Mouse (Mus musculus): ENCODE measurements around the gene Fstl3. TPM values are rescaled to one million over a fixed set of nuclear protein-coding genes. Genes with fewer than 3 reads are reported as not detected.

The Fstl3 gene
- 3.6 TPM for polyA plus RNA-seq (2014; fragmentation: Illumina TruSeq; extraction: RNeasy Lipid Tissue Mini Kit (QIAGEN cat#74804); ENCODE audit: low read depth, low replicate concordance)

DNA sequence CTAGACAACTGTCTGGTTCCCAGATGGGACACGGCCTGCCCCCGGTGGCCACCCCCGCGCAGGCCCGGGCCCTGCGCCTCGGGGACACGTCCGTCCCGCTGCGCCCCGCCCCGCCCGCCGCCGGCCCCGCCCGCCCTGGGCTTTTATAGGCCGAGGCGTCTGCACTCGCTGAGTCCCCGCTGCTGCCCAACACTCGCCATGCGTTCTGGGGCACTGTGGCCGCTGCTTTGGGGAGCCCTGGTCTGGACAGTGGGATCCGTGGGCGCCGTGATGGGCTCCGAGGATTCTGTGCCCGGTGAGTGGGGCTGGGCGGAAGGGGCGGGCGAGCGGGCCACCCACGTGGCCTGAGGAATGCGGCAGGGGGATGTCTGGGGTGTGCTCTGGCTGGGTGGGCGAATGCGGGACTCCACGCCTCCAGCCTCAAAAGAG is at the start of gene Fstl3:
TSS of gene Fstl3 (plus strand) at position 170 of the 429 bp plus-strand sequence.

DNA sequence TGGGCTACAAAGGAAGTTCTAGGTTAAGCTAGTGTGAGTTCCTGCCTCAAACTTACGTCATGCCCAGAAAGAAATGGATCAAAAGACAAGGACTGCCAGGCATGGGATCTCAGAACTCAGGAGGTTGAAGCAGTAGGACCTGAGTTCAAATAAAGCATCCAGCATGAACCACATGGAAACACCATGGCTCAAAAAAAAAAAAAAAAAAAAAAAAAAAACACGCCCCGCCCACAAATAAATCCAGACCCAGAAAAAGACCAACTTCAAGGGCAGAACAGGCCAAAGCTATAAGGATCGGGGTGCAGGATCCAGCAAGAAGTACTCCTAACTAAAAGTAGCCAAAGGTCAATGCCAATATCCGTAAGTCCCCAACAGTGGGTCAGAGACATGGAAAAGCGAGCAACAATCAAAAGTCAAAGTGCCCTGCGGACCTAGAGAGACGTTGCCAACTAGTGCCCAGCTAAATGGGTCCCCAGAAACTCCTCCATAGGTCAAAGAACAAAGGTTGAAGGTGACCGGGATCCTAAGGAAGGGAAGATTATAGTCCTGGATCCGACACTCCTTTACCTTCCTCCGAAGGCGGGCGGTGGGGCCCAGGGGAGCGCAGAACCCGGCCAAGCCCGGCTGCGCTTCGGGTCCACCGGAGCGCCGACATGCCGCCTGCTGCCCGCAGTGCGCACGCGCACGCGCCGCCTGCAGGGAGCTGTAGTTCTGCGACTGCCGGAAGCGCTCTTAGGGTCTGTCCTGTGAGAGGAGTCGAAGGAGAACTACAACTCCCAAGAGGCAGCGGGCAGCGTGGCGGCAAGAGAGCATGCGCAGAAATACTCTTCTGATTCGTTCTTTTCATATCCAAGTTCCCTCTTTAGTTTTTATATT is 30.9 kb upstream of the Fstl3 start, which contains the start of gene Polrmt:
TSS of gene Polrmt (minus strand) at position 684 of the 876 bp plus-strand sequence.

DNA sequence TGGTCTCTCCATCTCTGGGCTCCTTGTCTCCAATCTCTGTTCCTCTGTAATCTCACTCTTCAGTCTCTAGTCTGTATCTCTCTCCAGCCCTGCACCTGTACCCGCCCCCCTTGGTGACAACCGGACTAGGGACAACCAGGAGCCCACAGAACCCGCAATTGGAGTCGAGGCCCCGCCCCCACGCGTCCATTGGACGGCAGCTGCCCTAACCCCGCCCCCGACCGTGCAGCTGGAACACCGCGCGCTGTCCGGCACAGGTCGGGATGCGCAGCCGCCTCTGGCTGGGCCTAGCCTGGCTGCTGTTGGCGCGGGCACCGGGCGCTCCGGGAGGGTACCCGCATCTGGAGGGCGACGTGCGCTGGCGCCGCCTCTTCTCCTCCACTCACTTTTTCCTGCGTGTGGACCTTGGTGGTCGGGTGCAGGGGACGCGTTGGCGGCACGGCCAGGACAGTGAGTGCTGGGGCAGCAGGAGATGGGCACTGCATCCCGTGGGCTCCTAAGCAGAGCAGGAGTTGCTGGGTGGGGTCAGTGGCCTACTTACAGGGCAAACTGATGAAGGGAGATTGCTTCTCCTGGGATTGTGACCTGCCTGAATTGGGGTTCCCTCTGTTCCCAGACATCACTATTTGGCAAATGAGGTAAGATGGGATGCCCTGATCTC is 22.1 kb upstream of the Fstl3 start, which contains the start of gene Fgf22:
TSS of gene Fgf22 (plus strand) at position 221 of the 661 bp plus-strand sequence.

DNA sequence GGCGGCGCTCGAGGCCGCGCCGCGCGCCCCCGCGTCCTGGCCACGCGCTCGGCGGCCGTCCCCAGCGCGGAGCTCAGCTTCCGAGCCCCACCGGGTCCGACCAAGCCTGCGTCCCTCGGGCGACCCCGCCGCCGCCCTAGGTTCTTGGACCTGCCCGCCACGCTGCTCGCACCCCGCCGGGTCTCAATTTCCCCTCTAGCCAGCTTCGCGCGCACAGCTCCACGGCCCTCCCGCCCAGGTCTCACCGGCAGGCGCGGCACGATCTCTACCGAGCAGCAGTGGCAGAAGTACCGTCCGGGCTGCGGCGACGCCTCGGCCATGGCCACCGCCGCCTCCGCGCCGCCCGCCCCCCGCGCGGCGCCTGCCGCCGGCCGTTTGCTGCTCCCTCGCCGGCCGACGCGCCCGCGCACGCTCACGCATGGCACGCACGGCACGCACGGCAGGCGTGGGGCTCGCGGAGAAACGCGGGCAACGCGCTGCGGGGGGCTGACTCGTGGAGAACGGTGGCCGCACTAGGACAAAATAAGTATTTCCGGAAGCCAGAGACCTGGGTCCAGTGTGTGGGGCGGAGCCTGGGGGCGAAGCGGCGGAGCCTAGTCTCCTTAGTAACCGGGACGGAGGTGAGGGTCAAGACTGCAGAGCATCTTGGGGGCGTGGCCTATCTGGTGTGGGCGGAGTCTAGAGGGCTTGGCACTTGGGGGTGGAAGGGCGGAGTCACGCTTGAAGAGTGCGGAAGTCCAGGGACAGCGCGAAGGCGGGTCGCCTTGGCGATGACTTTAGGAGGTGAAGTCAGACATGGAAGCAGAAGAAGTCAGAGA is 10.4 kb upstream of the Fstl3 start, which contains the start of gene Rnf126:
TSS of gene Rnf126 (minus strand) at position 445 of the 818 bp plus-strand sequence.

DNA sequence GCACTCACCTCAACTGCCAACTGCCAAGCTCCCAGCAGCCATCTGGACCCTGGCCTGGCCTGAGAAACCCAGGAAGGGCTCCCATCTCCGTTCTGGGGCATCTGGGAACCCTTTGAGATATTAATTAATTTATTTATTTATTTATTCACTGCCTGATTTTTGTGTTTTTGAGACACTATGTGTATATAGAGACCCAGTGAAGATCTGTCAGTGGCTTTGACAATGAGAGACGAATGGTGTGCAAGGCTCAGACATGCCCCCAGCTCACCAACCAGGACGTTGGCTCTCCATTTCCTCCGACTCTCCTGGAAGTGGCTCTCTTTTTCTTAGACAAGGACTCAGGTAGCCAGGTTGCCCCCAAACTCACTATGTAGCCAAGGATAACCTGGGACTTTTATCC is 13.8 kb downstream of the Fstl3 start, which contains the start of gene Prss57:
TSS of gene Prss57 (minus strand) at position 101 of the 400 bp plus-strand sequence.

DNA sequence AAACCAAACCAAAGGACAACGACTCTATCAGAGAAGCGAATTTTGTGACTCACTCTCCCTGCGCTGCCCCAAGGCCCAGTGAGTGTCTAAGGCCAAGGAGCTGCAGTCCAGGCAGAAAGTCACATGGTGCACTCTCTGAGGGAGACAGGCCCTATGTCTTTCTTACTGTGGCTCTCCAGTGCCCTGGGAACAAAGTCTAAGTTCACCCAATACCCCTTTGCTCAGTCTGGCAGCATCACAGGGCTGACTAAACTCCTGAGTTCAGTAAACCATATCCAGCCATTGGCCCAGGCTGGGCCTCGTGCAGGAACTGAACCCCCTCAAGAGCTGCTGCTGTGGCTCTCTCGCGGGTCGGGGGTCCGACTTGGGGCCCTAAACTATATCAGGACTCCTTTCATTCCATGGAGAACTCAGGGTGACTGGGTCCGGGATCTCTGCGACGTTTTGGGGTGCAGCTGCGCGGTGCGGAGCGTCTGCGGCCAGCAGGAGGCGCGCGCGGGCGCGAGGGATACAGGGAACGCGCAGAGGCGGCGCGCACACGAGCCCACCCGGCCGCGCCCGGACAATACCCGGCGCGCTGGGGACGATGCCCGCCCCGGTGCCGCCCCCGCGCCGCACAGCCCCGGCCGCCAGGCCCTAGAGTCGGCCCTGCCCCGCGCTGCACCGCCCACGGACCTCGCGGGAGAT is 16.1 kb downstream of the Fstl3 start, which contains the start of gene Palm:
TSS of gene Palm (plus strand) at position 522 of the 687 bp plus-strand sequence.

DNA sequence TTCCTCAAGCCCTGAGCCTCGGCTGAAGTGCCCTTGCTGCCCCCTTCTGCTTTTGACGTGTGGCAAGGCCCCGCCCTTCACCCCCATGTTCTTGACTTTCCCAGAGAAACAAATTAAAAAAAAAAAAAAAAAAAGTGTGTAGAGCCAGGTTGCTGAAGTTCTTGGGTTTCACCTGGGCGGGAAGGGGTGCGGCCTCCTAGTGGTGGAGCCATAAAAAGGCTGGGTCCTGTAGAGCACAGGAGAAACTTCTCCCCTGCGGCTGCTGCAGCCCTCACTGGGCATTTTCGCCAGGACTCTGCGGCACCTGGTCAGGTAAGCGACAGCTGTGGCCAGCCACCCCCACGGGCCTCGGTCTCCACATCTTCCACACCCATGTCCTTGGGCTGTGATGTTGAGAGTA is 43.7 kb downstream of the Fstl3 start, which contains the start of gene Misp:
TSS of gene Misp (plus strand) at position 208 of the 400 bp plus-strand sequence.

Other genes with a start within 250 kb of the Fstl3 start
- not detected for gene Plpp2, start 243.5 kb upstream of the Fstl3 start, polyA plus RNA-seq (2014; fragmentation: Illumina TruSeq; extraction: RNeasy Lipid Tissue Mini Kit (QIAGEN cat#74804); ENCODE audit: low read depth, low replicate concordance)
- 0.15 TPM for gene Mier2, start 222.1 kb upstream of the Fstl3 start, polyA plus RNA-seq (2014; fragmentation: Illumina TruSeq; extraction: RNeasy Lipid Tissue Mini Kit (QIAGEN cat#74804); ENCODE audit: low read depth, low replicate concordance)
- 19.5 TPM for gene Theg, start 189.9 kb upstream of the Fstl3 start, polyA plus RNA-seq (2014; fragmentation: Illumina TruSeq; extraction: RNeasy Lipid Tissue Mini Kit (QIAGEN cat#74804); ENCODE audit: low read depth, low replicate concordance)
- 0.07 TPM for gene C2cd4c, start 163.2 kb upstream of the Fstl3 start, polyA plus RNA-seq (2014; fragmentation: Illumina TruSeq; extraction: RNeasy Lipid Tissue Mini Kit (QIAGEN cat#74804); ENCODE audit: low read depth, low replicate concordance)
- 1.9 TPM for gene Shc2, start 139.4 kb upstream of the Fstl3 start, polyA plus RNA-seq (2014; fragmentation: Illumina TruSeq; extraction: RNeasy Lipid Tissue Mini Kit (QIAGEN cat#74804); ENCODE audit: low read depth, low replicate concordance)
- not detected for gene Odf3l2, start 131.5 kb upstream of the Fstl3 start, polyA plus RNA-seq (2014; fragmentation: Illumina TruSeq; extraction: RNeasy Lipid Tissue Mini Kit (QIAGEN cat#74804); ENCODE audit: low read depth, low replicate concordance)
- gene Madcam1, start 112.7 kb upstream of the Fstl3 start, polyA plus RNA-seq (2014; fragmentation: Illumina TruSeq; extraction: RNeasy Lipid Tissue Mini Kit (QIAGEN cat#74804); ENCODE audit: low read depth, low replicate concordance), result not detected
- gene Tpgs1, start 107.9 kb upstream of the Fstl3 start, polyA plus RNA-seq (2014; fragmentation: Illumina TruSeq; extraction: RNeasy Lipid Tissue Mini Kit (QIAGEN cat#74804); ENCODE audit: low read depth, low replicate concordance), result not detected
- gene Cdc34, start 95.1 kb upstream of the Fstl3 start, polyA plus RNA-seq (2014; fragmentation: Illumina TruSeq; extraction: RNeasy Lipid Tissue Mini Kit (QIAGEN cat#74804); ENCODE audit: low read depth, low replicate concordance), result 11.0 TPM
- gene Gzmm, start 88.3 kb upstream of the Fstl3 start, polyA plus RNA-seq (2014; fragmentation: Illumina TruSeq; extraction: RNeasy Lipid Tissue Mini Kit (QIAGEN cat#74804); ENCODE audit: low read depth, low replicate concordance), result not detected
- gene Bsg, start 72.8 kb upstream of the Fstl3 start, polyA plus RNA-seq (2014; fragmentation: Illumina TruSeq; extraction: RNeasy Lipid Tissue Mini Kit (QIAGEN cat#74804); ENCODE audit: low read depth, low replicate concordance), result 293 TPM
- gene Hcn2, start 60.6 kb upstream of the Fstl3 start, polyA plus RNA-seq (2014; fragmentation: Illumina TruSeq; extraction: RNeasy Lipid Tissue Mini Kit (QIAGEN cat#74804); ENCODE audit: low read depth, low replicate concordance), result not detected
- 0.70 TPM for gene Polrmt, start 30.7 kb upstream of the Fstl3 start, polyA plus RNA-seq (2014; fragmentation: Illumina TruSeq; extraction: RNeasy Lipid Tissue Mini Kit (QIAGEN cat#74804); ENCODE audit: low read depth, low replicate concordance)
- gene Fgf22, start 22.2 kb upstream of the Fstl3 start, polyA plus RNA-seq (2014; fragmentation: Illumina TruSeq; extraction: RNeasy Lipid Tissue Mini Kit (QIAGEN cat#74804); ENCODE audit: low read depth, low replicate concordance), result not detected
- 6.6 TPM for gene Rnf126, start 10.3 kb upstream of the Fstl3 start, polyA plus RNA-seq (2014; fragmentation: Illumina TruSeq; extraction: RNeasy Lipid Tissue Mini Kit (QIAGEN cat#74804); ENCODE audit: low read depth, low replicate concordance)
- gene Prss57, start 13.7 kb downstream of the Fstl3 start, polyA plus RNA-seq (2014; fragmentation: Illumina TruSeq; extraction: RNeasy Lipid Tissue Mini Kit (QIAGEN cat#74804); ENCODE audit: low read depth, low replicate concordance), result not detected
- 0.38 TPM for gene Palm, start 16.3 kb downstream of the Fstl3 start, polyA plus RNA-seq (2014; fragmentation: Illumina TruSeq; extraction: RNeasy Lipid Tissue Mini Kit (QIAGEN cat#74804); ENCODE audit: low read depth, low replicate concordance)
- not detected for gene Misp, start 43.7 kb downstream of the Fstl3 start, polyA plus RNA-seq (2014; fragmentation: Illumina TruSeq; extraction: RNeasy Lipid Tissue Mini Kit (QIAGEN cat#74804); ENCODE audit: low read depth, low replicate concordance)
- 40.2 TPM for gene Ptbp1, start 77.2 kb downstream of the Fstl3 start, polyA plus RNA-seq (2014; fragmentation: Illumina TruSeq; extraction: RNeasy Lipid Tissue Mini Kit (QIAGEN cat#74804); ENCODE audit: low read depth, low replicate concordance)
- gene Prtn3, start 97.2 kb downstream of the Fstl3 start, polyA plus RNA-seq (2014; fragmentation: Illumina TruSeq; extraction: RNeasy Lipid Tissue Mini Kit (QIAGEN cat#74804); ENCODE audit: low read depth, low replicate concordance), result not detected
- gene Plppr3, start 97.4 kb downstream of the Fstl3 start, polyA plus RNA-seq (2014; fragmentation: Illumina TruSeq; extraction: RNeasy Lipid Tissue Mini Kit (QIAGEN cat#74804); ENCODE audit: low read depth, low replicate concordance), result not detected
- gene Elane, start 109.0 kb downstream of the Fstl3 start, polyA plus RNA-seq (2014; fragmentation: Illumina TruSeq; extraction: RNeasy Lipid Tissue Mini Kit (QIAGEN cat#74804); ENCODE audit: low read depth, low replicate concordance), result not detected
- not detected for gene Cfd, start 113.6 kb downstream of the Fstl3 start, polyA plus RNA-seq (2014; fragmentation: Illumina TruSeq; extraction: RNeasy Lipid Tissue Mini Kit (QIAGEN cat#74804); ENCODE audit: low read depth, low replicate concordance)
- gene Med16, start 131.7 kb downstream of the Fstl3 start, polyA plus RNA-seq (2014; fragmentation: Illumina TruSeq; extraction: RNeasy Lipid Tissue Mini Kit (QIAGEN cat#74804); ENCODE audit: low read depth, low replicate concordance), result 0.87 TPM
- not detected for gene Gm26602, start 133.6 kb downstream of the Fstl3 start, polyA plus RNA-seq (2014; fragmentation: Illumina TruSeq; extraction: RNeasy Lipid Tissue Mini Kit (QIAGEN cat#74804); ENCODE audit: low read depth, low replicate concordance)
- gene Kiss1r, start 139.7 kb downstream of the Fstl3 start, polyA plus RNA-seq (2014; fragmentation: Illumina TruSeq; extraction: RNeasy Lipid Tissue Mini Kit (QIAGEN cat#74804); ENCODE audit: low read depth, low replicate concordance), result not detected
- 1.1 TPM for gene R3hdm4, start 143.9 kb downstream of the Fstl3 start, polyA plus RNA-seq (2014; fragmentation: Illumina TruSeq; extraction: RNeasy Lipid Tissue Mini Kit (QIAGEN cat#74804); ENCODE audit: low read depth, low replicate concordance)
- gene Arid3a, start 149.8 kb downstream of the Fstl3 start, polyA plus RNA-seq (2014; fragmentation: Illumina TruSeq; extraction: RNeasy Lipid Tissue Mini Kit (QIAGEN cat#74804); ENCODE audit: low read depth, low replicate concordance), result 1.3 TPM
- 2.0 TPM for gene Wdr18, start 182.9 kb downstream of the Fstl3 start, polyA plus RNA-seq (2014; fragmentation: Illumina TruSeq; extraction: RNeasy Lipid Tissue Mini Kit (QIAGEN cat#74804); ENCODE audit: low read depth, low replicate concordance)
- not detected for gene Grin3b, start 193.4 kb downstream of the Fstl3 start, polyA plus RNA-seq (2014; fragmentation: Illumina TruSeq; extraction: RNeasy Lipid Tissue Mini Kit (QIAGEN cat#74804); ENCODE audit: low read depth, low replicate concordance)
- gene Tmem259, start 207.1 kb downstream of the Fstl3 start, polyA plus RNA-seq (2014; fragmentation: Illumina TruSeq; extraction: RNeasy Lipid Tissue Mini Kit (QIAGEN cat#74804); ENCODE audit: low read depth, low replicate concordance), result 1.0 TPM
- gene Cnn2, start 211.3 kb downstream of the Fstl3 start, polyA plus RNA-seq (2014; fragmentation: Illumina TruSeq; extraction: RNeasy Lipid Tissue Mini Kit (QIAGEN cat#74804); ENCODE audit: low read depth, low replicate concordance), result 0.48 TPM
- 0.06 TPM for gene Abca7, start 219.2 kb downstream of the Fstl3 start, polyA plus RNA-seq (2014; fragmentation: Illumina TruSeq; extraction: RNeasy Lipid Tissue Mini Kit (QIAGEN cat#74804); ENCODE audit: low read depth, low replicate concordance)
- not detected for gene Arhgap45, start 239.4 kb downstream of the Fstl3 start, polyA plus RNA-seq (2014; fragmentation: Illumina TruSeq; extraction: RNeasy Lipid Tissue Mini Kit (QIAGEN cat#74804); ENCODE audit: low read depth, low replicate concordance)